Mouse (Mus musculus): ENCODE data around the gene Gm47289.
A peak's percentile ranks its signal among the peaks of the same experiment; 100 is the strongest.

Gene Gm47289

GRCm38 (mm10) chr9:119160689-119161088, 1.7 kb downstream of the Gm47289 start:
- no peak for DNase-seq

- DNase-seq, result no peak
These were observed 5.8 kb downstream of the Gm47289 start for GRCm38 (mm10) chr9:119164743-119165142.

GRCm38 (mm10) chr9:119165548-119165947, 6.6 kb downstream of the Gm47289 start:
- DNase-seq, result no peak

GRCm38 (mm10) chr9:119167608-119168007, 8.6 kb downstream of the Gm47289 start:
- DNase-seq, result no peak

- no peak for DNase-seq
These were observed 20.3 kb downstream of the Gm47289 start for GRCm38 (mm10) chr9:119179292-119179691.

GRCm38 (mm10) chr9:119181241-119181728, 22.3 kb downstream of the Gm47289 start:
- DNase-seq, result peak in 1 of 2 experiments; percentile 7

GRCm38 (mm10) chr9:119192202-119192990, 33.4 kb downstream of the Gm47289 start:
- DNase-seq, result peak; percentile 20 to 47

- DNase-seq, result no peak
These were observed 40.3 kb downstream of the Gm47289 start for GRCm38 (mm10) chr9:119199151-119199861.

GRCm38 (mm10) chr9:119201653-119202052, 42.7 kb downstream of the Gm47289 start:
- no peak for DNase-seq

- no peak for DNase-seq
These were observed 44.7 kb downstream of the Gm47289 start for GRCm38 (mm10) chr9:119203617-119204016.

- no peak for DNase-seq
These were observed 46.8 kb downstream of the Gm47289 start for GRCm38 (mm10) chr9:119205756-119206155.

- DNase-seq, result no peak
These were observed 47.7 kb downstream of the Gm47289 start for GRCm38 (mm10) chr9:119206666-119207065.

- DNase-seq, result no peak
These were observed 48.2 kb downstream of the Gm47289 start for GRCm38 (mm10) chr9:119207113-119207512.

GRCm38 (mm10) chr9:119208998-119209397, 50.0 kb downstream of the Gm47289 start, which contains the start of gene Slc22a13:
TSS of gene Slc22a13 (minus strand) at chr9:119209098.
- no peak for DNase-seq

Measured in cerebellum, adult 18-20 months (tissue).